Mouse (Mus musculus) right cerebral cortex, adult 18-20 months (tissue): Measurements from ENCODE around the gene Gabpb2.
A peak's percentile ranks its signal among the peaks of the same experiment; 100 is the strongest.
"Not testable (repeated sequence)": the region's sequence is repeated elsewhere in the genome, so short reads cannot be mapped to it uniquely, and the experiment has no call there.

Experiments
- DNase-seq: peaks from one replicate; pipeline ENCODE4 v3.0.0; 2022; ENCODE audit warnings: mixed read lengths

The Gabpb2 gene

GRCm38 (mm10) chr3:95231298-95232221, 13.8 kb upstream of the Gabpb2 start, which contains the start of gene Mllt11:
Gene Mllt11, minus strand, starts transcription at chr3:95232171.
- DNase-seq: no peak

GRCm38 (mm10) chr3:95230495-95231297, 13.0 kb upstream of the Gabpb2 start:
- DNase-seq: no peak

GRCm38 (mm10) chr3:95229781-95230494, 12.2 kb upstream of the Gabpb2 start:
- peak; percentile 64 for DNase-seq

GRCm38 (mm10) chr3:95228894-95229780, 11.4 kb upstream of the Gabpb2 start:
- peak; percentile 74 for DNase-seq

- peak; percentile 92 for DNase-seq
These were observed 10.6 kb upstream of the Gabpb2 start, which contains the start of gene Cdc42se1 for GRCm38 (mm10) chr3:95228148-95228893. Gene Cdc42se1, plus strand, starts transcription at chr3:95228732.

GRCm38 (mm10) chr3:95227214-95227613, 9.5 kb upstream of the Gabpb2 start:
- no peak for DNase-seq

- DNase-seq: peak; percentile 42
These were observed 6.6 kb upstream of the Gabpb2 start for GRCm38 (mm10) chr3:95224295-95224694.

GRCm38 (mm10) chr3:95223041-95223440, 5.3 kb upstream of the Gabpb2 start:
- DNase-seq: no peak

- DNase-seq: no peak
These were observed 886 bp upstream of the Gabpb2 start for GRCm38 (mm10) chr3:95218466-95219137.

- no peak for DNase-seq
These were observed 961 bp downstream of the Gabpb2 start for GRCm38 (mm10) chr3:95216655-95217254.

- DNase-seq: no peak
These were observed 4.1 kb downstream of the Gabpb2 start for GRCm38 (mm10) chr3:95213609-95213975.

GRCm38 (mm10) chr3:95212889-95213608, 4.7 kb downstream of the Gabpb2 start:
- not testable (repeated sequence) for DNase-seq

- DNase-seq: no peak
These were observed 7.1 kb downstream of the Gabpb2 start for GRCm38 (mm10) chr3:95210585-95210984.

- DNase-seq: no peak
These were observed 9.4 kb downstream of the Gabpb2 start for GRCm38 (mm10) chr3:95208286-95208685.

GRCm38 (mm10) chr3:95203880-95204279, 13.8 kb downstream of the Gabpb2 start:
- peak; percentile 52 for DNase-seq

- no peak for DNase-seq
These were observed 17.2 kb downstream of the Gabpb2 start for GRCm38 (mm10) chr3:95200562-95200961.

GRCm38 (mm10) chr3:95200132-95200531, 17.6 kb downstream of the Gabpb2 start:
- DNase-seq: no peak

GRCm38 (mm10) chr3:95199101-95199500, 18.6 kb downstream of the Gabpb2 start:
- no peak for DNase-seq

- DNase-seq: no peak
These were observed 21.9 kb downstream of the Gabpb2 start for GRCm38 (mm10) chr3:95195772-95196171.
